Mouse (Mus musculus) limb, embryonic 14.5 days (tissue): ENCODE measurements around the gene Ebf1. TPM values are rescaled to one million over a fixed set of nuclear protein-coding genes. Genes with fewer than 3 reads are reported as not detected.

Experiments used
- ATAC-seq: fragments of 200-750 bp; cut with Nextera tagmentation; 2 replicates; pipeline ENCODE4 v1.8.0; 2017; ENCODE audit warnings: low read depth, moderate number of reproducible peaks, moderate TSS enrichment; ENCODE audit not compliant: low FRiP score
- DNase-seq: peaks from one replicate; pipeline ENCODE4 v3.0.0-alpha.2; 2015; ENCODE audit warnings: low spot score
- H3K27ac ChIP-seq: fragments of 300-500 bp; sonication (generic); replicated peaks from 2 replicates; pipeline ENCODE4 v1.5.1; 2014; ENCODE audit warnings: low read depth, mild to moderate bottlenecking, low read length, moderate library complexity, mixed read lengths
- H3K27me3 ChIP-seq: fragments of 300-500 bp; sonication (generic); 2 replicates; pipeline ENCODE4 v1.6.1; 2014; ENCODE audit warnings: low read length, mixed read lengths; ENCODE audit not compliant: control insufficient read depth, insufficient read depth
- H3K36me3 ChIP-seq: fragments of 300-500 bp; sonication (generic); 2 replicates; pipeline ENCODE4 v1.6.1; 2014; ENCODE audit warnings: mild to moderate bottlenecking, low read length, moderate library complexity, mixed read lengths; ENCODE audit not compliant: control insufficient read depth, insufficient read depth
- H3K4me1 ChIP-seq: fragments of 300-500 bp; sonication (generic); 2 replicates; pipeline ENCODE4 v1.6.1; 2014; ENCODE audit warnings: antibody characterized with exemption, low read length, mixed read lengths; ENCODE audit not compliant: control insufficient read depth, insufficient read depth
- H3K4me2 ChIP-seq: fragments of 300-500 bp; sonication (generic); replicated peaks from 2 replicates; pipeline ENCODE4 v1.6.1; 2014; ENCODE audit warnings: low read depth, mild to moderate bottlenecking, low read length, moderate library complexity; ENCODE audit not compliant: severe bottlenecking
- H3K4me3 ChIP-seq: fragments of 300-500 bp; sonication (generic); replicated peaks from 2 replicates; pipeline ENCODE4 v1.5.1; 2014; ENCODE audit warnings: low read length
- H3K9ac ChIP-seq: fragments of 300-500 bp; sonication (generic); 2 replicates; pipeline ENCODE4 v1.6.1; 2014; ENCODE audit warnings: mild to moderate bottlenecking, low read depth, low read length, moderate library complexity; ENCODE audit not compliant: severe bottlenecking
- H3K9me3 ChIP-seq: fragments of 300-500 bp; sonication (generic); 2 replicates; pipeline ENCODE4 v1.6.1; 2016; ENCODE audit warnings: low read length; ENCODE audit not compliant: control insufficient read depth
- POLR2A ChIP-seq: fragments of 200-500 bp; IDR thresholded peaks from 2 replicates; pipeline ENCODE4 v1.8.0; 2012; ENCODE audit warnings: inconsistent platforms, mild to moderate bottlenecking, moderate library complexity, borderline replicate concordance; ENCODE audit not compliant: insufficient read depth, insufficient read length; ENCODE audit errors: extremely low read depth
- WGBS: fragments of 180-500 bp; shearing (Covaris S2); extraction: QIAGEN DNeasy Blood & Tissue Kit; methylation state at CpG from one replicate; pipeline ENCODE4 v1.1.7; 2014; 5-methylcytosine and 5-hydroxymethylcytosine counted together
- polyA plus RNA-seq, 2 experiments: library from polyadenylated mRNA; depleted of rRNA in 1 of 2; stranded (reverse) in 1 of 2; unstranded in 1 of 2; fragments of >200 nt; fragmentation: Nextera tagmentation in 1 of 2; extraction: Ambion mirVana in 1 of 2; gene quantifications; 2 replicates each; pipeline versions ENCODE4 v1.2.1 to v1.2.3; 2012 to 2014

The Ebf1 gene
- polyA plus RNA-seq, 2 experiments: 42.9 to 71.4 TPM

DNA sequence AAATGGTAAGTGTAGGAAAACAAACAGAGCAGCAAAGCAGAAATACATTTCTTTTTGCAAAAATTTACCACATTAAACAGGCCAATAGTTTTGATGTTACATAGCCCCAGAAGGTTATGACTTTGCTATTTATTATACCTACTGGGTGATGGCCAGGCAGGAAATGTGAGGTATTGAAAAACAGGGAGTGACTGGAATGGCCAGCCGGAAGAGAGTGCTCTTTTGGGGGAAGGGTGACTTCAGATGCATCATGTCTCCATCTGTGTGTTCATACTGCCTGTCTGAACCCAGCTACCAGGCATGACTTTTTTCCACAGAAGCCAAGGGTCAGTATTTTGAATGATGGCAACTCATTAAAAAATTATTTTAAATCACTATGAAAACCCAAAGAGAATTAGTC, 84.7 kb downstream of the Ebf1 start:
- Histone ChIP-seq H3K9me3 (no peaks in the 10 kb centered on the region), H3K36me3 (no peaks in the 10 kb centered on the region), H3K27ac (no peak overlapping the region), H3K9ac (no peak overlapping the region), H3K4me2 (no peak overlapping the region), H3K27me3 (no peaks in the 10 kb centered on the region), H3K4me3 (no peak overlapping the region), H3K4me1 (peaks cover 22% of the 10 kb centered on the region)
- 63% methylated on average over 1 of the region's 1 CpGs for WGBS
- ATAC-seq: no peak
- no peak for TF ChIP-seq POLR2A
- no peak for DNase-seq

DNA sequence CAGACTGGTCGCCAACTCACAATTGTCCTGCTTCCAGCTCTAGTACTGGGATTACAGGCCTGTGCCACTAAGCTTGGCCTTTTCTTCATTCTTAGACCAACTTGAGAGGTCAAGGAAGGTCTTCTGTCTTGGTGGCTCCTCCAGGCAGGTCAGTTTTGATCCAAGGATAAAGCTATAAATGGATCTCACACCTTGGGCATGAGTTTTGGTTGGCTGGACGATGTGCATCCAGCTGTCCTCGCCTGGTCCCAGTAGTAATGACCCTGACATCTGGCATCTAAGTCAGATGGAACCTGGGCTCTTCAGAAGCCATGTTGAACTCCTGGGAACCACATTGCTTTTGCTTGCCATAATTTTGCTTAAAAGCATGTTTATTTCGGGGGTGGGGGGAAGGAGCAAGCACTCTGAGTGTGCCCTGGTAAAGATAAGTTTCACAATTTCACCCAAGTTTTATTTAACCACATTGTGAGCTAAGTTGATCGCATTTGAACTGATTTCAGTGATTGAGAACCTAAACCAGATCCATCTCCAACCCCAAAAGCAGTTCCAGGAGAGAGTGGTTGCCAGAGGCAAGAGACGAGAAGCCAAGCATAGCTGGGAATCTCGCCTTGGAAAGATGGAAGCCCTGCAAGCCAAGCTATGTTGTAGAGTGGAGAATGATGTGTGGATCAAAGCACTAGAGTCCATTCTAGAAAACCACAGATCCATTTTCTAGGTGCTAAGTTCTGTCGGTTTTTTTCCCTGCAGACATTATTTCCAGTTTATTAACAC, 85.8 kb downstream of the Ebf1 start:
- ATAC-seq (no peak), DNase-seq (no peak)
- H3K36me3 ChIP-seq: no peaks in the 10 kb centered on the region
- H3K9me3 ChIP-seq: no peaks in the 10 kb centered on the region
- H3K4me1 ChIP-seq: peaks cover 22% of the 10 kb centered on the region
- no peak overlapping the region for H3K9ac ChIP-seq
- no peak overlapping the region for H3K4me2 ChIP-seq
- H3K27ac ChIP-seq: no peak overlapping the region
- no peak for TF ChIP-seq POLR2A
- WGBS: 86% methylated on average over 8 of the region's 8 CpGs
- H3K27me3 ChIP-seq: no peaks in the 10 kb centered on the region
- no peak overlapping the region for H3K4me3 ChIP-seq

DNA sequence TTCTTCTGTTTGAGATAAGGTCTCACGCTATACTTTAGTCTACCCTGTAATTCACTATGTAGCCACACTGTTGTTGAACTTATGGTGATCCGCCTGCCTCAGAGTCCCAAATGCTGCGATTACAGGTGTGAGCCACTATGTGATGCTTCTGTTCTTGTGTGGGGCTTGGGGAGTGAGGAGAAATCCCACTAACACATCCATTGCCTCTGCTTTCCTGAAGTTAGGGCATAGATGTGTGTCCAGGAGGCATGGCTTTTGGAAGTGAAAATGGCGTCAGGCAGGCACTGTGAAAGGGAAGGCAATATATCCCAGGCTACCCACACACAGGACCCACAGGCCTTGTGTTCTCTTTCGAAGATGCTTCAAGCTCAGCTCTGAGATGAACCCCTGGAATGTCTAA, 86.8 kb downstream of the Ebf1 start:
- no peaks in the 10 kb centered on the region for H3K27me3 ChIP-seq
- 92% methylated on average over 5 of the region's 5 CpGs for WGBS

DNA sequence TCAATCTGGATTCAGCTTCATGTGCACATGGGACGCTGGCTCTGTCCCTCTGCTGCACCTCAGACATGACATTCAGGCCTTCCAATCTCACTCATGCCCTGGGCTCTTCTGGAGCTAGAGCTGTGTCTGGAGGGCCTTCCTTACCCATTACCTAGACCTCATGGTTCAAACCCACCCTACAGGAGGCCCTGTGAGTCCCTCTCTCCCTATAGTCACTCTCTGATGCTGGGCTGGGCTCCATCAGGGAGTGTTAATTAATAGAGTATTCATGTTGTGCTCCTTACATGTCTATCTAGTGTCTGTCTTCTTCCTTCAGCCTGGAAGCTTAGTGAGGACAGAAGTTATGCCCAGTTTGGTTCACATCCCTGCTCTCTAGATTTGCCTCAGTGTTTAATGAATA, 88.7 kb downstream of the Ebf1 start:
- WGBS: 84% methylated on average over 1 of the region's 1 CpGs

More for the DNA sequence above, 86.8 kb downstream of the Ebf1 start:
- ATAC-seq (no peak), DNase-seq (no peak)
- H3K9ac ChIP-seq: no peak overlapping the region
- no peak overlapping the region for H3K4me3 ChIP-seq
- H3K4me1 ChIP-seq: peaks cover 23% of the 10 kb centered on the region
- no peak overlapping the region for H3K4me2 ChIP-seq
- no peak overlapping the region for H3K27ac ChIP-seq
- no peaks in the 10 kb centered on the region for H3K36me3 ChIP-seq
- no peak for TF ChIP-seq POLR2A
- no peaks in the 10 kb centered on the region for H3K9me3 ChIP-seq

DNA sequence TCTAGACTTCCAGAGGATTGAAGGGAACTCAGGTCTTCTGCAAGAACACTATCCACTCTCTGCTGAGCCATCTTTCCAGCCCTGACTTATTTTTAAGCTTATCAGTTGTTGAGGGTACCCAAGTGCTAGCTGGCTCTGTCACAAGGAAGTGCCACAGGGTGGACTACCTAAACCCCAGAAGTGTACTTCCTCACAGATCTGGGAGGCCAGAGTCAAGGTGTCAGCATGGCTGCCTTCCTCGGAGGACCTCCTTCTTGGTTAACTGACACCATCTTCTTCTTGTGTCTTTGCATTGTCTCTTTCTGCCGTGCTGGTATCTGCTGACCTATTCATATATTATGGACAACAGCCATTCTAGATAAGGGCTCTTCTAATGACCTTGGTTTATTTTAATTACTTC, 89.3 kb downstream of the Ebf1 start:
- Histone ChIP-seq H3K4me1 (peaks cover 14% of the 10 kb centered on the region), H3K9me3 (no peaks in the 10 kb centered on the region), H3K9ac (no peak overlapping the region), H3K4me3 (no peak overlapping the region), H3K36me3 (no peaks in the 10 kb centered on the region), H3K4me2 (no peak overlapping the region), H3K27me3 (no peaks in the 10 kb centered on the region), H3K27ac (no peak overlapping the region)
- DNase-seq: no peak
- WGBS: 81% methylated on average over 2 of the region's 2 CpGs
- no peak for TF ChIP-seq POLR2A
- ATAC-seq: no peak

More for the DNA sequence above, 88.7 kb downstream of the Ebf1 start:
- no peak overlapping the region for H3K9ac ChIP-seq
- H3K4me1 ChIP-seq: peaks cover 16% of the 10 kb centered on the region
- no peaks in the 10 kb centered on the region for H3K27me3 ChIP-seq
- ATAC-seq (no peak), DNase-seq (no peak)
- no peak for TF ChIP-seq POLR2A
- no peak overlapping the region for H3K4me2 ChIP-seq
- no peak overlapping the region for H3K27ac ChIP-seq
- no peaks in the 10 kb centered on the region for H3K9me3 ChIP-seq
- H3K36me3 ChIP-seq: no peaks in the 10 kb centered on the region
- no peak overlapping the region for H3K4me3 ChIP-seq
